Mouse (Mus musculus) thymus, adult 2 months (tissue): ENCODE data around the gene Sstr1.

Experiments
- CTCF ChIP-seq: fragments of 200-500 bp; IDR thresholded peaks from 2 replicates; pipeline ENCODE4 v1.5.1; 2012; ENCODE audit warnings: mild to moderate bottlenecking, control low read depth, low read length, moderate library complexity, borderline replicate concordance; ENCODE audit not compliant: control insufficient read depth, poor library complexity, insufficient read depth; ENCODE audit errors: extremely low read depth
- POLR2A ChIP-seq: fragments of 200-500 bp; IDR thresholded peaks from 2 replicates; pipeline ENCODE4 v1.6.1; 2012; ENCODE audit warnings: mild to moderate bottlenecking, low read length, control low read depth, moderate library complexity; ENCODE audit not compliant: control insufficient read depth, poor library complexity, insufficient read depth; ENCODE audit errors: extremely low read depth

GRCm38 (mm10) chr12:58207956-58208355 is 3.6 kb upstream of the Sstr1 start:
- no peak for TF ChIP-seq CTCF
- no peak for TF ChIP-seq POLR2A
